Mouse (Mus musculus) thymus, adult 2 months (tissue): ENCODE measurements around the gene Olfr67. TPM values are rescaled to one million over a fixed set of nuclear protein-coding genes. Genes with fewer than 3 reads are reported as not detected.
"Not testable (repeated sequence)": the region's sequence is repeated elsewhere in the genome, so short reads cannot be mapped to it uniquely, and the experiment has no call there.

Experiments
- DNase-seq: peaks from one replicate; pipeline ENCODE4 v3.0.0; 2021
- H3K27ac ChIP-seq: fragments of 200-500 bp; 2 replicates; pipeline ENCODE4 v1.5.1; 2012; ENCODE audit warnings: low read length, control low read depth; ENCODE audit not compliant: control insufficient read depth, insufficient read depth
- H3K27me3 ChIP-seq: fragments of 200-500 bp; 2 replicates; pipeline ENCODE4 v1.6.1; 2012; ENCODE audit warnings: mild to moderate bottlenecking, low read length, moderate library complexity, mixed read lengths; ENCODE audit not compliant: control insufficient read depth, insufficient read depth
- H3K36me3 ChIP-seq: fragments of 200-500 bp; 2 replicates; pipeline ENCODE4 v1.6.1; 2012; ENCODE audit warnings: mild to moderate bottlenecking, low read length, moderate library complexity; ENCODE audit not compliant: control insufficient read depth, insufficient read depth
- H3K4me1 ChIP-seq: fragments of 200-500 bp; replicated peaks from 2 replicates; pipeline ENCODE4 v1.6.1; 2012; ENCODE audit warnings: low read length; ENCODE audit not compliant: control insufficient read depth, insufficient read depth
- H3K4me3 ChIP-seq: fragments of 200-500 bp; 2 replicates; pipeline ENCODE4 v1.5.1; 2012; ENCODE audit warnings: mild to moderate bottlenecking, low read length, control low read depth, moderate library complexity; ENCODE audit not compliant: control insufficient read depth, insufficient read depth
- CTCF ChIP-seq: fragments of 200-500 bp; IDR thresholded peaks from 2 replicates; pipeline ENCODE4 v1.5.1; 2012; ENCODE audit warnings: mild to moderate bottlenecking, control low read depth, low read length, moderate library complexity, borderline replicate concordance; ENCODE audit not compliant: control insufficient read depth, poor library complexity, insufficient read depth; ENCODE audit errors: extremely low read depth
- POLR2A ChIP-seq: fragments of 200-500 bp; IDR thresholded peaks from 2 replicates; pipeline ENCODE4 v1.6.1; 2012; ENCODE audit warnings: mild to moderate bottlenecking, low read length, control low read depth, moderate library complexity; ENCODE audit not compliant: control insufficient read depth, poor library complexity, insufficient read depth; ENCODE audit errors: extremely low read depth
- WGBS: fragments of 180-500 bp; shearing (Covaris S2); methylation state at CpG from one replicate; pipeline ENCODE4 v1.1.7; 2018; 5-methylcytosine and 5-hydroxymethylcytosine counted together
- polyA plus RNA-seq: library from polyadenylated mRNA; depleted of rRNA; stranded (reverse); fragments of >200 nt; gene quantifications from 2 replicates; pipeline ENCODE4 v1.2.3, GENCODE M21; 2012; rRNA removed

The Olfr67 gene
- polyA plus RNA-seq, 1 experiment: not detected

- Histone ChIP-seq H3K4me3 (no peak within 1 kb of the TSS), H3K27me3 (no peaks in the 10 kb centered on the region), H3K4me1 (no peaks in the 10 kb centered on the region), H3K36me3 (no peaks in the 10 kb centered on the region), H3K27ac (no peak within 1 kb of the TSS)
- TF ChIP-seq CTCF: no peak
- no peak for TF ChIP-seq POLR2A
- 90% methylated on average over 2 of the region's 2 CpGs for WGBS
- no peak for DNase-seq
Measured at GRCm38 (mm10) chr7:103771494-103771893, 20.1 kb downstream of the Olfr67 start, which contains the start of gene Olfr69. Gene Olfr69 (minus strand): TSS chr7:103771594.

- not testable (repeated sequence) for H3K4me3 ChIP-seq, H3K4me1 ChIP-seq, H3K27ac ChIP-seq, H3K27me3 ChIP-seq, H3K36me3 ChIP-seq, DNase-seq
- 96% methylated on average over 6 of the region's 6 CpGs for WGBS
Measured at GRCm38 (mm10) chr7:103767687-103768086, 23.9 kb downstream of the Olfr67 start.

GRCm38 (mm10) chr7:103762212-103762611, 29.4 kb downstream of the Olfr67 start:
- H3K27me3 ChIP-seq, DNase-seq, H3K4me1 ChIP-seq, H3K36me3 ChIP-seq, H3K4me3 ChIP-seq, H3K27ac ChIP-seq: not testable (repeated sequence)
- WGBS: 20% methylated on average over 6 of the region's 6 CpGs

DNA sequence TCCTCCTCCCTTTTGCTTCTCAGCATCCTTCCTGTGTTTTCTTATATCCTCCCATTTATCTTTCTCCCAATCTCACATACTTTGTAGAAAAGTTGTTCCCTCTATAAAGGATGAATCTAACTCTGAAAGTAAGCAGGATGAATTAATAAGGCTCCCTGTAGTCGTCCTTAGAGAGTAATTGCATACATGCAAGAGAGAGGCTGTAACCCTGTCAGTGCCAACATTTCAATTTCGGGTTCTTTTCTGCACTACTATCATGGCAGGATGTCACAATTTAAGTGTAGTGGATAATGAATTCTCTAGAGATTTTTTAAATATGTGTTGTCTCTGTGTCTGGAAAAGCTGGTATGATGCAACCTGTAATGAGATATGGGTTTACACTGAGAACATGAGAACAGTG, 34.4 kb downstream of the Olfr67 start, which contains the start of gene Olfr630:
Gene Olfr630, minus strand, starts transcription at position 101 of the 400 bp plus-strand sequence.
- Histone ChIP-seq H3K4me1 (no peaks in the 10 kb centered on the region), H3K4me3 (no peak within 1 kb of the TSS), H3K27me3 (no peaks in the 10 kb centered on the region), H3K36me3 (no peaks in the 10 kb centered on the region), H3K27ac (no peak within 1 kb of the TSS)
- TF ChIP-seq POLR2A: no peak
- no peak for TF ChIP-seq CTCF
- WGBS: 67% methylated on average over 2 of the region's 2 CpGs
- DNase-seq: no peak

DNA sequence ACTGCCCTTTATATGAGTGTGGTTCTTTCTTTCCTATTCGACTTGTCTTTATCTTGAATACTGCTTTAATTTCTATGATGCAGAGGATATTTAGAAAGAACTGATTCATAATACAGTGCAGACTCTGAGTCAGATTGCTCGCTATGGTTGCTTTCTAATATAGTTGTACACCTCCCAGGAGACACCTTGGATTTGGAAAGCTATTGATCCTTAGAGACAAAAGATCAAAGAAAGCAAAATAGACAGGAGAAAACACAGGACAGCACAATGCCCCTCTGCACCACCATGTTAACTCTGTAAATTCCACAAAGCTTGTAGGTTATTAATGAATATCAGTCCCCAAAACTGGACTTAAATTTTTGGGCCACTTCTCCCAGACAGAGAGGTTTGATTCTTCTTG, 46.8 kb downstream of the Olfr67 start, which contains the start of gene Olfr629:
Gene Olfr629, minus strand, starts transcription at position 101 of the 400 bp plus-strand sequence.
- DNase-seq: no peak
- Histone ChIP-seq H3K4me1 (no peaks in the 10 kb centered on the region), H3K36me3 (no peaks in the 10 kb centered on the region), H3K4me3 (no peak within 1 kb of the TSS), H3K27ac (no peak within 1 kb of the TSS), H3K27me3 (no peaks in the 10 kb centered on the region)
- TF ChIP-seq CTCF (no peak), POLR2A (no peak)
- WGBS: 96% methylated on average over 2 of the region's 2 CpGs

Other genes with a start within 250 kb of the Olfr67 start
- not detected in 2 replicates for gene Olfr612, start 249.1 kb downstream of the Olfr67 start, polyA plus RNA-seq
- gene Olfr613, start 243.7 kb downstream of the Olfr67 start, polyA plus RNA-seq: not detected in 2 replicates
- not detected in 2 replicates for gene Olfr615, start 235.7 kb downstream of the Olfr67 start, polyA plus RNA-seq
- gene Olfr616, start 222.7 kb downstream of the Olfr67 start, polyA plus RNA-seq: not detected in 2 replicates
- not detected in 2 replicates for gene Olfr617, start 218.8 kb downstream of the Olfr67 start, polyA plus RNA-seq
- not detected in 2 replicates for gene Olfr618, start 201.7 kb downstream of the Olfr67 start, polyA plus RNA-seq
- gene Olfr619, start 191.2 kb downstream of the Olfr67 start, polyA plus RNA-seq: not detected in 2 replicates
- gene Olfr620, start 179.3 kb downstream of the Olfr67 start, polyA plus RNA-seq: not detected in 2 replicates
- gene Olfr622, start 149.1 kb downstream of the Olfr67 start, polyA plus RNA-seq: not detected in 2 replicates
- not detected in 2 replicates for gene Olfr623, start 128.1 kb downstream of the Olfr67 start, polyA plus RNA-seq
- 0.03 TPM in 1 of 2 replicates, not detected in the other for gene Olfr624, start 120.6 kb downstream of the Olfr67 start, polyA plus RNA-seq
- gene Olfr625-ps1, start 109.1 kb downstream of the Olfr67 start, polyA plus RNA-seq: not detected in 2 replicates
- not detected in 2 replicates for gene Olfr243, start 77.2 kb downstream of the Olfr67 start, polyA plus RNA-seq
- not detected in 2 replicates for gene Olfr628, start 61.4 kb downstream of the Olfr67 start, polyA plus RNA-seq
- not detected in 2 replicates for gene Olfr629, start 46.9 kb downstream of the Olfr67 start, polyA plus RNA-seq
- gene Olfr630, start 34.5 kb downstream of the Olfr67 start, polyA plus RNA-seq: not detected in 2 replicates
- not detected in 2 replicates for gene Olfr69, start 20.2 kb downstream of the Olfr67 start, polyA plus RNA-seq
- not detected in 2 replicates for gene Olfr68, start 12.1 kb downstream of the Olfr67 start, polyA plus RNA-seq
- 168 and 261 TPM in 2 replicates for gene Hbb-bt, start 22.2 kb upstream of the Olfr67 start, polyA plus RNA-seq
- gene Hbb-bs, start 36.3 kb upstream of the Olfr67 start, polyA plus RNA-seq: 1,784 and 2,649 TPM in 2 replicates
- not detected in 2 replicates for gene Hbb-bh2, start 48.7 kb upstream of the Olfr67 start, polyA plus RNA-seq
- 0.66 and 0.77 TPM in 2 replicates for gene Hbb-bh1, start 51.3 kb upstream of the Olfr67 start, polyA plus RNA-seq
- gene Hbb-y, start 61.4 kb upstream of the Olfr67 start, polyA plus RNA-seq: 1.1 and 1.4 TPM in 2 replicates
- gene Olfr66, start 94.4 kb upstream of the Olfr67 start, polyA plus RNA-seq: not detected in 2 replicates
- gene Olfr64, start 102.7 kb upstream of the Olfr67 start, polyA plus RNA-seq: not detected in 2 replicates
- not detected in 2 replicates for gene Olfr65, start 111.7 kb upstream of the Olfr67 start, polyA plus RNA-seq
- not detected in 2 replicates for gene Olfr631, start 137.0 kb upstream of the Olfr67 start, polyA plus RNA-seq
- 0.07 TPM in 1 of 2 replicates, not detected in the other for gene Olfr632, start 142.5 kb upstream of the Olfr67 start, polyA plus RNA-seq
- gene Olfr633, start 152.6 kb upstream of the Olfr67 start, polyA plus RNA-seq: not detected in 2 replicates
- not detected in 2 replicates for gene Olfr635, start 179.3 kb upstream of the Olfr67 start, polyA plus RNA-seq
- gene Olfr638, start 206.9 kb upstream of the Olfr67 start, polyA plus RNA-seq: not detected in 2 replicates
- not detected in 2 replicates for gene Olfr639, start 225.5 kb upstream of the Olfr67 start, polyA plus RNA-seq
- gene Olfr640, start 233.8 kb upstream of the Olfr67 start, polyA plus RNA-seq: not detected in 2 replicates
- not detected in 2 replicates for gene Olfr641, start 243.6 kb upstream of the Olfr67 start, polyA plus RNA-seq